Mouse (Mus musculus) neural tube, embryonic 13.5 days (tissue): ENCODE measurements at regions not wholly inside any gene's neighbourhood (a gene's known extent, or its start where the extent isn't known, plus 50 kb on each side); places are given as distances from the start of the nearest gene placed in this dataset.

Experiments used
- ATAC-seq: fragments of 200-750 bp; cut with Nextera tagmentation; 2 replicates; pipeline ENCODE4 v1.8.0; 2017; ENCODE audit warnings: low read depth, mild to moderate bottlenecking, moderate TSS enrichment, moderate library complexity
- H3K27ac ChIP-seq: fragments of 300-500 bp; sonication (generic); replicated peaks from 2 replicates; pipeline ENCODE4 v1.5.1; 2015; ENCODE audit warnings: moderate library complexity, mild to moderate bottlenecking, inconsistent platforms
- H3K27me3 ChIP-seq: fragments of 300-500 bp; sonication (generic); 2 replicates; pipeline ENCODE4 v1.6.1; 2015; ENCODE audit warnings: mild to moderate bottlenecking, inconsistent platforms
- H3K36me3 ChIP-seq: fragments of 300-500 bp; sonication (generic); 2 replicates; pipeline ENCODE4 v1.6.1; 2015; ENCODE audit warnings: mild to moderate bottlenecking, inconsistent platforms
- H3K4me1 ChIP-seq: fragments of 300-500 bp; sonication (generic); replicated peaks from 2 replicates; pipeline ENCODE4 v1.6.1; 2015; ENCODE audit warnings: inconsistent platforms
- H3K4me2 ChIP-seq: fragments of 300-500 bp; sonication (generic); 2 replicates; pipeline ENCODE4 v1.6.1; 2015; ENCODE audit warnings: inconsistent platforms, mild to moderate bottlenecking, moderate library complexity
- H3K4me3 ChIP-seq: fragments of 300-500 bp; sonication (generic); 2 replicates; pipeline ENCODE4 v1.5.1; 2015; ENCODE audit warnings: mild to moderate bottlenecking, inconsistent platforms
- H3K9ac ChIP-seq: fragments of 300-500 bp; sonication (generic); 2 replicates; pipeline ENCODE4 v1.6.1; 2015; ENCODE audit warnings: moderate library complexity, mild to moderate bottlenecking, inconsistent platforms
- H3K9me3 ChIP-seq: fragments of 300-500 bp; sonication (generic); 2 replicates; pipeline ENCODE4 v1.6.1; 2016; ENCODE audit warnings: inconsistent platforms
- WGBS: fragments of 180-500 bp; shearing (Covaris S2); methylation state at CpG from one replicate; pipeline ENCODE4 v1.1.7; 2015; 5-methylcytosine and 5-hydroxymethylcytosine counted together

DNA sequence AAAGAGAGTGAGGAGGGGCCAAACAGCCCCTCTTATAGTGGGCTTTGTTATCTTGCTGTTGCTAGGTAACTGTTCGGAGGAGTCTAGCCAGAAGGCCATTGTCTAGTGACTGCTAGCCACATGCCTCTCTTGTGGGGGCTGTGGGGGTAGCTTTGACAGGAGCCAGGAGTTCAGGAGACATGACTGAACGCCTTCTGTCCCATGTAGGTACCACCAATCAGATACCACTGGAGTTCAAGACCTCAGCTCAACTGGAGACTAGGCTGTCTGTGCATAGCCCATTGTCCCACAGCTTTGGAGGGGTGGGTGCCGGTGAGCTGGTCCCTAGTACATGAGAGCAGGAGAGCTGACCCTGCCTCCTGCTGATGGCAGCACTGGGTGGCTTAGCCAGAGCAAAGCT lies 82.4 kb upstream of the Unc93a2 start:
- Histone ChIP-seq H3K9me3 (no peaks in the 10 kb centered on the region), H3K27me3 (no peaks in the 10 kb centered on the region), H3K4me2 (no peak overlapping the region), H3K36me3 (no peaks in the 10 kb centered on the region), H3K9ac (no peak overlapping the region), H3K27ac (no peak overlapping the region), H3K4me1 (peaks cover 10% of the 10 kb centered on the region), H3K4me3 (no peak overlapping the region)
- peak; percentile 47; the same call in 1 of the 2 replicates for ATAC-seq
- WGBS, result 28% methylated on average over 3 of the region's 3 CpGs

DNA sequence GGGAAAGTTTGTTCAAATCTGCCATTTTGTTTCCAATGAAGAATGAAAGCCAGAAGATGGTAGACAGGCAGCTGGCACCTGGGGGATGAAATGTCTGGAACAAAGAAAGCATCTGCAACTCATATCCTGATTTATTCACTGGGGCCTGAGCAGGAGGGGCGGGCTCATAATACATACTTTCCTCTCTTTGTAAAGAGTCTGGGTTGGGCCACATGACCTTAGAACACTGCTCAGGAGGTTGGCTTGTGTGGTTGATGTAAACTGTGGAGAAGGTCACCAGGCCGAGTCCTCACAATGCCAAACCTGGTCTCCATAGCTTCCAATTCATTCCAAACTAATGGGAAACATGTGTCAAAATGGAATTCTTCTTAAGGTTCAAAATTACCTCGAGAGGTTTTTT lies 79.6 kb upstream of the Unc93a2 start:
- H3K9ac ChIP-seq, result no peak overlapping the region
- no peak overlapping the region for H3K27ac ChIP-seq
- WGBS, result 75% methylated on average over 3 of the region's 3 CpGs
- no peak overlapping the region for H3K4me2 ChIP-seq
- H3K27me3 ChIP-seq, result no peaks in the 10 kb centered on the region
- H3K4me3 ChIP-seq, result no peak overlapping the region
- no peak for ATAC-seq
- no peaks in the 10 kb centered on the region for H3K9me3 ChIP-seq
- H3K36me3 ChIP-seq, result no peaks in the 10 kb centered on the region
- peaks cover 19% of the 10 kb centered on the region for H3K4me1 ChIP-seq

DNA sequence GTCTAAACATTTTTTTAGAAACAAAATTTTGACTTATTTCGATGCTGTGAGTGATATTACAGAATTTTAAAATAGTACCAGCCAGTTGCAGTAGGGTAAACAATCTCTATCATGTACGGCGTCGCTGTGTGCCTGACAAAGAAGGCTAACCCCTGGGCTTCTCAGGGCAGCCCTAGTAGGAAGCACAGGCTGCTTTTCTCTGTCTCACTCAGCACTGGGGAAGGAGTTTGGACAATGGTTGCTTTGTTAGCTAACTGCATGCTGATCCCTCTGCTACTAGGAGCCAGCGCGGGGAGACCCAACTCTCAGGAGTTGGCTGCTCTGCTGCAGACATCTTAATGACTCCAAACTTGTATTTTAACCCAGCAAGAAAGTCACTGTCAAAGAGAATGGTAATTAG lies 75.9 kb upstream of the Unc93a2 start:
- no peak for ATAC-seq
- no peaks in the 10 kb centered on the region for H3K36me3 ChIP-seq
- peaks cover 9% of the 10 kb centered on the region for H3K4me1 ChIP-seq
- H3K4me3 ChIP-seq, result no peak overlapping the region
- H3K9ac ChIP-seq, result no peak overlapping the region
- no peaks in the 10 kb centered on the region for H3K9me3 ChIP-seq
- WGBS, result 10% methylated on average over 6 of the region's 6 CpGs
- H3K27me3 ChIP-seq, result no peaks in the 10 kb centered on the region
- H3K27ac ChIP-seq, result no peak overlapping the region; the same call in 1 of the 2 replicates
- no peak overlapping the region for H3K4me2 ChIP-seq

- H3K27me3 ChIP-seq, result no peaks in the 10 kb centered on the region
- H3K27ac ChIP-seq, result no peak overlapping the region
- H3K4me2 ChIP-seq, result no peak overlapping the region
- WGBS, result 88% methylated on average over 11 of the region's 11 CpGs
- no peak for ATAC-seq
- no peaks in the 10 kb centered on the region for H3K9me3 ChIP-seq
- no peaks in the 10 kb centered on the region for H3K36me3 ChIP-seq
- H3K4me3 ChIP-seq, result no peak overlapping the region
- H3K4me1 ChIP-seq, result peaks cover 9% of the 10 kb centered on the region
- no peak overlapping the region for H3K9ac ChIP-seq
Observed at GRCm38 (mm10) chr17:7456939-7457338, 71.7 kb upstream of the Unc93a2 start.

DNA sequence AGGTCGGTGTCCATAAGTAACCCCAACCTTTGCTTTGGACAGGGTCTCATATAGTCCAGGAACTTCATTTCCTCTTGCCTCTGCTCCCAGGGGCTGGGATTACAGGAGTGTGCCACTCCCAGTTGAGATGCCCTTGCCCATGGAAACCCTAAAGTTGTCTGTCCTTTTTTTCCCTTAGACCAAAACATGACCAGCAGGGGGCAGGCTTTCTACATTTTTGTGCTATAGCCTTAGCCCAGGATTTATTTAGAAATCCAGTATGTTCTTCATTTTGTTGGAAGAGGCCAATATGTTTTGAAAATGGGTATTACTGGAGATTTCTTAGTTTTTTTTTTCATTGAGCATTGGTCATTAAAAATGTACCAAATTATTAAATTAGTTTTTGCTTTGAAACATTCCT lies 58.6 kb upstream of the Unc93a2 start:
- no peaks in the 10 kb centered on the region for H3K36me3 ChIP-seq
- WGBS, result 62% methylated on average over 1 of the region's 1 CpGs
- H3K9me3 ChIP-seq, result no peaks in the 10 kb centered on the region
- no peak for ATAC-seq
- no peaks in the 10 kb centered on the region for H3K4me1 ChIP-seq
- no peak overlapping the region for H3K4me2 ChIP-seq
- H3K9ac ChIP-seq, result no peak overlapping the region
- H3K27ac ChIP-seq, result no peak overlapping the region
- H3K27me3 ChIP-seq, result no peaks in the 10 kb centered on the region
- H3K4me3 ChIP-seq, result no peak overlapping the region

- H3K4me2 ChIP-seq, result no peak overlapping the region
- H3K27ac ChIP-seq, result no peak overlapping the region
- no peak for ATAC-seq
- no peaks in the 10 kb centered on the region for H3K27me3 ChIP-seq
- H3K9ac ChIP-seq, result no peak overlapping the region
- no peaks in the 10 kb centered on the region for H3K4me1 ChIP-seq
- H3K9me3 ChIP-seq, result no peaks in the 10 kb centered on the region
- WGBS, result 79% methylated on average over 3 of the region's 3 CpGs
- H3K36me3 ChIP-seq, result no peaks in the 10 kb centered on the region
- H3K4me3 ChIP-seq, result no peak overlapping the region
Observed at GRCm38 (mm10) chr17:7435075-7435474, 49.8 kb upstream of the Unc93a2 start.
